Mouse (Mus musculus) mouse trophoblast stem cell (cell line): ENCODE measurements around the gene Clic6.

Experiments
- in situ Hi-C, 2 experiments: fragments of 300-500 bp; cut with MseI, MboI; formaldehyde crosslinking; loops; 2 replicates in 1 of 2; 3 replicates in 1 of 2; pipeline ENCODE4 v1.15.1; 2025

The Clic6 gene

DNA sequence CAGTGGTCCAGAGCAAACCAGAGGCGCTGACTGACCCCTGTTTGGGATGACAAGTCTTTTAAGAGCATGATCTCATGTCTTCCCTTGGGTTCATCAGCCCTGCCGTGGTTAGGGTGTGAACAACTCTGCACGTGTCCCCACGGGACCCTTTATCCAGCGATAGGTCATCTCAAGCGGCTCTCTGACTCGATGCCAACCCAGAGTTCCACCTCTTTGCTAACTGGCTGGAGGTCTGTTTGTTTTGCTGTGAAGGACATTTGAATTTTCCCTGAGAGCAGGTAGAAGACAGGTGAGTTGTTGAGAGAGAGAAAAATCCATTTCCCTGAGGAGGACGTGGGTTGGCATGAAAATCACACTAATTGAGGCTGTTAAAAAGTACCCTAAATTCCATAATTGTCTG lies 37.8 kb downstream of the Clic6 start:
- in situ Hi-C loops = no loop called here

- in situ Hi-C loops = no loop called here
Observed at GRCm38 (mm10) chr16:92524651-92525050, 39.1 kb downstream of the Clic6 start.

DNA sequence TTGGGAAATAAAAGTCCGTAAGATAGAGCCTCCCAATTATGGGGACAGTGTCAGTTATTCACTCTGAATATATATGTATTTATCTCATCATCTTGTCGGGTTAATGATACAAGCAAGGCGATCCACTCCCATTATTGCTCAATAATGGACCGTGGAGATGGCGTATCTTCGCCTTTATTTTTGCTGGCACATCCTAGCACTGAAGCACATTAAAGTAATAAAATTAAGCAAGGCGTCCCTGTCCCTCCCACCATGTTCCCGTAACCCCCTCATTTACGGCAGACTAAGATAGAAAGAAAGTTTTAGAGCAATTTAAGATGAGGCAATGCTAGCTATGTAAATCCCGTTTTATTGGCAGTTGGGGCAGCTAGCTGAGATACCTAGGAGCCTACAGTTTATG lies 40.4 kb downstream of the Clic6 start:
- in situ Hi-C loops = no loop called here

- in situ Hi-C loops = no loop called here
Observed at GRCm38 (mm10) chr16:92535258-92535657, 49.7 kb downstream of the Clic6 start.

- in situ Hi-C loops = no loop called here
Observed at GRCm38 (mm10) chr16:92538356-92538755, 52.8 kb downstream of the Clic6 start.

DNA sequence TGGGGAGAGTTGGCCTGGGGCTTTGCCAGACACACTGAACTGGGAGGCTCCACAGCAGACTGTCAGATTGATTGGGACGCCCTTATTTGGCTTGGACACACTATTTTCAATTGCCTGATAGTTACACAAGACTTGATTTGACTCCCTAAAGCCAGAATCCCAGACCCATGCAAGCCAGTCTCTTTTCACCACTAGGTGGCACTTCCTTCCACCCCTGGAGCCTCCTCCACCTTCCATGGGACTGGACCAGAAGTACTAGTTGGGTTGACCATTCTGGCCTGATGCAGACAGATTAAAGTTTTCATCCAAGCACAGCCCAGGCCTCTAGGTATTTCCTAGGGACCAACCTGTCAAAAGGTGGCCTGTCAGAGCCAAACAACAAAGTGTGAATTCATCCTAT lies 58.7 kb downstream of the Clic6 start:
- in situ Hi-C loops = no loop called here

GRCm38 (mm10) chr16:92548651-92549050 lies 63.1 kb downstream of the Clic6 start:
- in situ Hi-C loops = no loop called here

- in situ Hi-C loops = no loop called here
Observed at GRCm38 (mm10) chr16:92551266-92552105, 66.0 kb downstream of the Clic6 start.

DNA sequence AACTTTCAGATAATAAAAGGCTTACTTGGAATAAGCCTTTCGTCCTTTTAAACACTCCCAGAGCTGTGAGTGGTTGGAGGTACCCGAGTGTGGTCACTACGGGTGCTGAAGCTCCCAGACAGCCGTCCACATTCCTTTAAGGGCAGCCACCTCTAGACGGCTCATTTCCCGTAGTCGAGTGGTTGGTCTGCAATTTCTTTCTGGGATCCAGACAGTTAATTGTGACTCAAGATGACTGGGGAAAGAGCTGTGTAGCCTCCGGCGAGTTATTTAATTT lies 66.5 kb downstream of the Clic6 start:
- in situ Hi-C loops = no loop called here

- in situ Hi-C loops = no loop called here
Observed at GRCm38 (mm10) chr16:92552858-92553257, 67.3 kb downstream of the Clic6 start.

- in situ Hi-C loops = no loop called here
Observed at GRCm38 (mm10) chr16:92555051-92555450, 69.5 kb downstream of the Clic6 start.

GRCm38 (mm10) chr16:92565291-92565690 lies 79.8 kb downstream of the Clic6 start:
- in situ Hi-C loops = loop anchor here in 1 of 2 experiments (10.0 kb wide), 1 partner anchor 130 kb away; no protein-coding TSS in a partner anchor

DNA sequence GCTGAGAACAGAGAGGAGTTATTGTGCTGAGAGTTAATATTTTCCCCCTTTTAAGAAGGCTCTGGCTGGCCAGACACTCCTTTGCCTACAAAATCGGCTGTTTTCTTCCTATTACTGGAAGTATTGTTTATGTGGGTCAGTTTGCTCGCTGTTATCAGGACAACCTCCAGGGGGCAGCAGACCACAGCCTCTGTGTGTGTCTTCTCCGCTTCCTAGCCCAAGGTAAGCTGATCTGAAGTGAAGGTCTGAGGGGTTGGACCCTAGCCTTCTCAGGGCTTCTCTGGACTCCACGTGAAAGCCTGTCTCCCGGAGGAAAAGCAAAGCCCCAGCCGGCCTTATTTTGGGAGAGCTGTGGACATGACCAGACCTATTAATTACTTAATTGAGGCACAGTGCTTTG lies 80.2 kb downstream of the Clic6 start:
- in situ Hi-C loops = loop anchor here in 1 of 2 experiments (10.0 kb wide), 1 partner anchor 129 kb away; no protein-coding TSS in a partner anchor

- in situ Hi-C loops = loop anchor here in 1 of 2 experiments (10.0 kb wide), 1 partner anchor 129 kb away; no protein-coding TSS in a partner anchor
Observed at GRCm38 (mm10) chr16:92566146-92566545, 80.6 kb downstream of the Clic6 start.

DNA sequence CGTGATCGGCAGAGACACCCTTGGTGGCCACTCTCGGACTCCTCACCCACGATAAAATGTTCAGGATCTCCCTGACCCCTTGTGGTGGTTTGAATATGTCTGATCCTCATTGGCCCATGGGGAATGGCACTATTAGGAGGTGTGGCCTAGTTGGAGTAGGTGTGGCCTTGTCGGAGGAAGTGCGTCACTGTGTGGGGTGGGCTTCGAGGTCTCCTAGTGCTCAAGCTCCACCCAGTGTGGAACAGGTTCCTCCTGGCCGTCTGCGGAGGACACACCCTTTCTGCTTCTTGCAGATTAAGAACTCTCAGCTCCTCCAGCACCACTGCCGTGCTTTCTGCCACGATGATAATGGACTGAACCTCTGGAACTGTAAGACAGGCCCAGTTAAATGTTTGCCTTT lies 85.7 kb downstream of the Clic6 start:
- in situ Hi-C loops = no loop called here

- in situ Hi-C loops = no loop called here
Observed at GRCm38 (mm10) chr16:92573193-92573592, 87.7 kb downstream of the Clic6 start.

DNA sequence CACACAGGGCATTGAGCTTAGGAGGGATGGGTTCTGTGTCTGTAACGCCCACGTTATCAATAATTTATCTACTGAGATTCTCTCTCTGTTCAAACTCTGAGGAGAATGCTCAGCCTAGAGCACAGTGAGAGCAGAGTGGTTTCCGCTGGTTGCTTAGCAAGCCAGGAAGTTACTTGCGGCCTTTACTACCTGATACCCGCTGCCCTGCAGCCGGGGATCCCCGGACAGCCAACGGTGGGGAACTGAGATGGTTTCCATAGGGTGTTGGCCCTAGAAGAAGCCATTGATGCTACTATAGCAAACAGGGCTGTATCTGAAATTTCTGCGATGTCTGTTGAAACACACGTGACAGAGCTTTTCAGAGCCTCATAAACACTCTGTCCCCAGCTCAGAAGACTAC lies 90.3 kb downstream of the Clic6 start:
- in situ Hi-C loops = no loop called here

- in situ Hi-C loops = no loop called here
Observed at GRCm38 (mm10) chr16:92577381-92577780, 91.8 kb downstream of the Clic6 start.

- in situ Hi-C loops = no loop called here
Observed at GRCm38 (mm10) chr16:92578915-92579653, 93.5 kb downstream of the Clic6 start.

DNA sequence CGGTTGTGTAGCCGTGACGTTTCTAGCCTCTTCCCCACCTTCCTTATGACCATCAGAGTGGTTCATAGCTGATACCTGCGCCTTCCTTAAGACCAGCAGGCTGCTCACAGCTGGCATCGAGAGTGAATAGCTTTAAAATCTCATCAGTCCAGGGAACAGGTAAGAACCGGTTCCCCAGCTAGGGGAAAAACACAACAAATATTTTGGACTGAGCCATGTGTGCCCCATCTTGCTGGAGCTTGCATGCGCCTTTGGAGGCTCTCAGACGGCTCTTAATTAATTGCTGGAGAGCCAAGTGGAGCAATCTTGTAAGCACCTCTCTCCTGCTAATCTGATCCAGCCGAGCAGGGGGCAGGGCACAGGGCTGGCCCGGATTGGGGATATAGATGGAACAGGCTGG lies 95.4 kb downstream of the Clic6 start:
- in situ Hi-C loops = no loop called here

- in situ Hi-C loops = no loop called here
Observed at GRCm38 (mm10) chr16:92581767-92582166, 96.2 kb downstream of the Clic6 start.

DNA sequence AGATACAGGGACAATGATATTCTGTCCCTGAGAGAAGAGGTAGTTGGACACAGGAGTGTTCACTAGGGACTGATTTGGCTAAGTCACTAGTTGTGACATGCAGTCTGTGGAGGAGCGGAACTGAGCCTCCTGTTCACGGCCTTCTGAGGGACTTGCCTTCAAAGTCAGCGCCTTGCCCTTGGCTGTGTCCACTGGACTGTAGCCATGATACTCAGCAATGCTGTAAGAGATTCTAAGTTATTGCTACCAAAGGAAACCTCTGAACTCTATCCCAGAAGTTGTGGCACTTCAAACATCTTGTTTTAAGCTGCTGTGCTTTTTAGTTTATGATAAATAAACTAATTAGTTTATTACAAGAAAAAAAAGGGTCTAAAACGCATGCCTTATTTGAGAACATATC lies 102.3 kb downstream of the Clic6 start:
- in situ Hi-C loops = no loop called here
